Mouse (Mus musculus): Measurements from ENCODE around the gene Csnk2b. TPM values are rescaled to one million over a fixed set of nuclear protein-coding genes. Genes with fewer than 3 reads are reported as not detected.

The Csnk2b gene
- 100 to 1,000 TPM; 152 to 162 TPM for total RNA-seq (2023)

DNA sequence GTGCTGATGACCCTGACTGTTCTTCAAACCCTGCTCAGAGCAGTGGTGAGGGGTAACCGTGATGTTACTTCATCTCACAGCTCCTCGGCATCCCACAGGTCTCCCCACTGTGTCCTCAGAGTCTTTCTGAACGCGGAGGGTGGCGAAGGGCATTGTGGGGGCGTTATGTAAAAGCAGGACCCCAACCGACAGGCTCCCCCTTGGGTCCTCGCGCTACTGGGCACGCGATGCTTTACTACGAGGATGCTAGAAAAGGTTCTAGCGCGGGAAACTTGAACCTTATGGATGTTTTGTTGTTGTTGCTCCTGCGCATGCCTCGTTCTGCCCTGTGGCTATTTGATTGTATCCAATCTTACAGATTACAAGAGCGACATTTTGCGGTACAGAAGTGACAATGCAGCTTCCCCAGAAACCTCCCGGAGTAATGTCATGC lies at the start of gene Csnk2b:
Gene Csnk2b, minus strand, starts transcription at position 183 of the 433 bp plus-strand sequence.

DNA sequence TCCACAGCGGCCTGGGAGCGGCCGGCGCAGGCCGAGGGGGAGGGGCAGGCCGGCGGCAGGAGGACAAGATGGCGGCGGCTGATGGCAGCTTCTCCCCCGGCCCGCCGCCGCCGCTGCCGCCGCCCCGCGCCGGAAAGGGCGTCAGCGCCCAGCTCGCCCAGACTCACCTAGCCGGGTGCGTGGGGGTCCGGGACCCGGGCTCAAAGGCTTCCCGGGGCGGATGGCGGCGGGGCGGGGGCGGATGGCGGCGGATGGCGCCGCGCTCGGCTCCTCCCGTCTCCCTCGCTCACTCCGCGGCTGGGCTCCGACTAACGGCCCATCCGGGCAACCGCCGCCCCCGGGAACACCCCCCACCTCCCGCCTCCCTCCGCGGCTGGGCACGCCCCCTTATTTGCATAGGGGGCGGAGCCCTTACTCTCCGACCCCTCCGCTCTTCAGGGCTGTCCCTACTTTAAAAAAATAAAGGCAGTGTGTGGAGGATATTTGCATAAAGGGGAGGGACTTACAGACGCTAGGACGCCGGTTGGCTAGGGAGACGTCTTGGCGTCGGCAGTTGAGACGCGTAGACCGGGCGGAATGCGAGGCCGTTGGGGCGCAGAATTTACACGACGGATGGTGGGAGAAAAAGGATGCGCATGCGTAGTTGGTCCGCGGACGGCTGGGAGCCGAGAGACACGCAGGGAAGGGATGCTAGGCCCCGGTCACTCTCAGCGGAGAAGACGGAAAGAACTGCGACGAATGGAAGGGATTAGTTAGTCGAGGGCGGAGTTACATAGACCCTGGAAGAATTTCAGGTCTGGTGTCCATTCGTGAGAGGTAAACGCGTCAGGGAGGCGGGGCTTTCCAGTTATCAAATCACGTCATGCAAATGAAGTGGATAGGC lies 43.0 kb upstream of the Csnk2b start, which contains the start of gene Prrc2a:
Gene Prrc2a, minus strand, starts transcription at position 330 of the 883 bp plus-strand sequence.

DNA sequence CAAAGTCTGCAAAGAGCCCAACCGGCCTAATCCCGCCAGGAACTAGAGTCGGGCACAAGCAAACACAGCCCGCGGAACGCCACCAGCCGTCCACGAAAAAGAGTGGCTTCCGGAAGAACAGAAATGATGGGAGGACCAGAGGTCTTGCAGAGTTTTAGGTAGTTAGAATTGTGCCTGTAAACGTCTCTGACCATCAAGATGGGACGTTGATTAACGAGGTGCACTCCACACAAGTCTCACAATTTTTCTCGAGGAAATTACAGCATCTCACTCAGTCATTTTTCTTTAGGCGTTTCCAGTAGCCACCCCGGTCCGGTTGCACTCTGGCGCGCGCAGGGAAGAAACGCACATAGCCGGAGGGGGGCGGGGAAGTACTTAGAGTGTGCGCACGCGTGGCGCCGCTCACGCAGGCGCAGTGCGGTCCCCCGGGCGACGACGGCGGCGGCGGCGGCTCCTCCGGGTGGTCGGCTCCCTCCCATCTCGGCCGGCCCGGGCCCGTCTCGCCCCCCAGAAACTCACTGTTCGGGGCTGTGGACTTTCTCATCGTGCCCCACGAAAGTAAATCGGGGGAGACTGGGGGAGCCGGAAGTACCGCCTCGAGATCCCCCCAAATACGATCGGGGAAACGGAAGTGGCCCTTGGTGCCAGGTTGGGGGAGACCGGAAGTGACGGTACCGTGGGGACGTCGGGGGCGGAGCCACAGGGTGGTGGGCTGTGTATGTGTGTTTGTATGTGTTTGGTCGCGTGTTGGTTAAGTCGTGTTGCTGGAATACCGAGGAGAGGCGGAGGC lies 13.1 kb upstream of the Csnk2b start, which contains the start of gene Bag6:
Gene Bag6, plus strand, starts transcription at position 378 of the 790 bp plus-strand sequence.

DNA sequence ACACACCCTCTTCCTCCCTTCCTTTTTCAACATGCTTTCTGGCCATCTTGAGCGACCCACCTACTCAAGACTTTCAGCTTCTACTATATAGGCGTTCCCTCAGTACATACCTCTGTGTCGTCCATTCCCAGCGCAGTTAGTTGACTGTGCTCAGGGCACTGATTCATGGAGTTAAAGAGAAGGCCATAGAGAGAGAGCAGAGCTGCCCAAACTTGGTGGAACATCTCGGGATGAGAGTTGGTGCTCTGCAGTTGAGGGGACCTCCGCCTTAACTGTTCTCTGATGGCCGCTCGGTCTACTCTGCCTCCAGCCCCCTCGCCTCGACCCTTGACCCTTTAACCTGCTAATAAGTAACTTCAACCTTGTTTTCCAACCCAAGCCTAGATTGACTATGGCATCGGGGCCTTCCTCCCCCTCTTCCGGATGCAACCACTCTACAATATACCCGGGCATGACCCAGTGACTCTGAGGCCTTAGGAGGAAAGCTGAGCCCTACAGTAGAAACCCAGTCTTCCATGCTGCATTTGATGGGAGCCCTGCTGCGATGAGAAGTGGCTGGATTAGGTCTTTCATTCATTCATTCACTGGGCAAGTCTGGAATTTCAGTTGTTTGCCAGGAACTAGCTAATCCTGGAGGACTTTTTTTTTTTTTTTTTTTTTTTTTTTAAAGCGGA lies 9.8 kb upstream of the Csnk2b start, which contains the start of gene Apom:
Gene Apom, minus strand, starts transcription at position 551 of the 674 bp plus-strand sequence.

DNA sequence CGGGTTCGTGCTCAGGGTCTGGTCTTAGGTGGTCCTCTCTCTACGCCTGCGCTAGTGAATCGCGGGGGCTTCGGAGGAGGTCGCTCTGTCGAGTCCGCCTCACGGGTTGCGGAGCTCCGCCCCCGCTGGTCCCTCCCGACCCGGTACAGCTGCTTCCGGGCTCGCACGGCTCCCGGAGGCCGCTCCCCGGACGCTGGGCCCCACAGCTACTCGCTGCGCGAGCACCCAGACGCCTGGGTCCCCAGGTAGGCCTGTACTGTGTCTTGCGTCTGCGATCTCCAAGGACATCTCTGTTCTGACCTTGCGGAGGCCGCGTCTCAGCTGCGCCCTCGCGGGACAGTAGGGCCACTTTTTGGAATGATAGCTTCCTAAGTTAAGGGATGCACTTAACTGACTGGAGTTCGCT lies 4.4 kb upstream of the Csnk2b start, which contains the start of gene D17H6S53E:
Gene D17H6S53E, plus strand, starts transcription at position 168 of the 406 bp plus-strand sequence.

DNA sequence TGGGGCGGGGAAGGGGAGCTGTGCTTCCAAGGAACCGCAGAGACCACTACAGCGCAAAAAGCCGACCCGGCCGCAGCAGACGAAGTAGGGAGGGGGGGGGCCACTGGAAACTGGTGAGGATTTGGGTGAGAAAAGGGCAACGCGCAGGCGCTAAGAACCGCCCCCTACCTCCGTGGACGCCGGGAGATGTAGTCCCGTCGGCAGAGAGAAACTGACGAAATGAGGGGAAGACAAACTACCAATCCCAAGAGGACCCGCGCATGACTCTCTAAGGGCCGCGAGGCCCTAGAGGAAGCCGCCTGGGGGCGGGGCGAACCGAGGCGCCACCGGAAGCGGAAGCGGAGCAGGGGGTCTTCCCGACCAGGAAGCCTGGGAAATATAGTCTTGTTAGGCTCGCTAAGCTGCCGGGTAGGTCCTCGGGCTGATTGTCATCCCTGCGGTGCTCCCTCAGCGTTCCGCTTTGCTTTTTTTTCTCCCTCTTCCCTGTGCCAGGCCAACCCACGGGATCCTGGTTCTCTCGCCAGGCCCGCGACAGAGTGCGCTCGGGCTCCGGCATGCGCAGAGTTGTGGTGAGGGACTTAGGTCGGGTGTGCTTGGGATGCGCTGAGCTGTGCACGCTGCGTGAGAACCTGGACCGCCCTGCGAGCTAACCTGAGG lies 582 bp downstream of the Csnk2b start, which contains the start of gene Gpank1:
Gene Gpank1, plus strand, starts transcription at position 313 of the 657 bp plus-strand sequence.

DNA sequence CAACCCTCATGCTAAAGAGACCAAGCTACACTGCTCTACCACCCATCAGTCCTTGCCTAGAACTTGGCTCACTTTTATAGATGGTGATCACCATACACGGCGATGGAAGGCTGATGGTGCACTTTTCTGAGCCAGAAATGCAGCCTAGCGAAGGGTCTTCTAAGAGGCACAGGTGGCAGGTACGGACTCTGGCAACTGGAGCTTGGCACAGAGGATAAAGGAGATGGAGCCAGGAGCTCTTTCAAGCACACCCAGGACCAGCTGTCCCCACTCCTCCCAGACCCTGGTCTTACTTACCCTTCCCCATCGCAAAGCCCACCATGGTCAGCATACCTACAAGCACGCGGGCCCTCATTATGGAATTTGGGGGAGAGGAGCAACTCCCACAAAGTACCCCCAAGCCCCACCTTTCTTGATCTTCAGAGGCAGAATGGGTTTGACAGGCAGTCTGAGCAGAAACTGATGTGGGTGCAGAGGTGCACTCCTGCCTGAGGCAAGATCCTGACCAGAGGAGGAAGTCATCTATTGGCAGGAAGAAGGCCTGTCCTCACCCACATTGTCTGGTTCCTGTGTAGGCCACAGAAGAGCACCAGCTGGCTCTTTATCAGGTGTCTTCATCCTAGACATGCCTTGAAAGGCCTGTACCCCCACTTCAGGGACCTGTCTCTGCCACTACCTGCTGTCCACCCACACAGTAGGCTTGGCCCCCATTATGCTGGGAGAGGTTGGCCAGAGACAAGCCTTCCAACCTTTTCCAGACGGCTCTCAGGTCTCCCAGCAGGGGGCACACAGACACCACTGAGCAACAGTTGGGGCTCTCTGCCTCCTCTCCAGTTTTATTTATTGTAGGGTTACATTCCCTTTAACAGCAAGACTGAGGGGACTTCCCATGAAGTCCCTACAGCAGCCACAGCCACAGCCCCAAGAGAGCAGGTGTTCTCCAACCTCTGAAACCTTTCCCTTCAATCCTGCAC lies 6.5 kb downstream of the Csnk2b start, which contains the start of gene Ly6g5b:
Gene Ly6g5b, minus strand, starts transcription at position 383 of the 974 bp plus-strand sequence.

DNA sequence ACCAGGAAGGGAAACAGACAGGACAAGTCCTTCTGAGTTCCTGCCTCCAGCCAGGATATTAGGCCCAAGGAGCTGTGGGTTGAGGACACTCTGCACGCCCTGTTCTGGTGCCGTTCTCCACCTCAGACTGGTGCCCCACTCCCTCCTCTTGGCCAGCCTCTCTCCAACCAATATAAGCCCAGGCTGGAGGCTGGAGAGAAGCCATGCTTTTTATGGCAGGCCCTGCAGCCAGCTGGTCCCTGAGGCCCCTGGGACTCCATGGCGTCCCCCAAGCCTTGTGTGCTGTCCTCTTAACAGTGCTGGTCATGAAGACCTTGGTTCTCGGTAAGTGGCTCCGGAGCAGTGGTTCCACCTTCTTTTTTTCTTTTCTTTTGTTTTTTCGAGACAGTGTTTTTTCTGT lies 13.8 kb downstream of the Csnk2b start, which contains the start of gene Ly6g5c:
Gene Ly6g5c, plus strand, starts transcription at position 183 of the 400 bp plus-strand sequence.

DNA sequence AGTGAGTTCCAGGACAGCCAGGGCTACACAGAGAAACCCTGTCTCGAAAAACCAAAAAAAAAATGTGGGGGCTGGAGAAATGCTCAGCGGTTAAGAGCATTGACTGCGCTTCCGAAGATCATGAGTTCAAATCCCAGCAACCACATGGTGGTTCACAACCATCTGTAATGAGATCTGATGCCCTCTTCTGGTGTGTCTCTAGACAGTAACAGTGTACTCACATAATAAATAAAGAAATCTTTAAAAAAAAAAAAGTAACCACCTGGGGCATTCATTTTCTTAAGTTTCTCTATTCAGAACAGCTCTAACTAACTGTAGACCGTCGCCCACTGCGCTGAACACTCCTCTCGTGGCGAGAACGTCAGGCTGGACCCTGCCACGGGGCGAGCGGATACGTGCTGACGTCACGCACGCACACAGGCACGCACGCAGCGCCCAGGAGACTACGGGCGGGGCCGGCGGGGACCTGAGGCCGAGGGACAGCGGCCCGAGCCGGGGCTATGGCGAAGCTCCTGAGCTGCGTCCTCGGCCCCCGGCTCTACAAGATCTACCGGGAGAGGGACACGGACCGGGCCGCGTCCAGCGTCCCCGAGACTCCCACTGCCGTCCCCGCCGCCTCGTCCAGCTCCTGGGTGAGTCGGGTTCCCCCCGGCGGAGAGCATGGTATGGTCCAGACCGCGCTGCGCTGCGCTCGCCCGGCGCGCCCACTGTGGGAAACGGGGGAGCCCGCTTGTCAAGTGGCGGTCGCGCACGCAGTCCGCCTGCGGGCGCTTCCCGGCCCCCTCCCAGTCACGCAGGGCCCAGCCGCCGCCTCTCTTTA lies 32.8 kb downstream of the Csnk2b start, which contains the start of gene Abhd16a:
Gene Abhd16a, plus strand, starts transcription at position 439 of the 820 bp plus-strand sequence.

DNA sequence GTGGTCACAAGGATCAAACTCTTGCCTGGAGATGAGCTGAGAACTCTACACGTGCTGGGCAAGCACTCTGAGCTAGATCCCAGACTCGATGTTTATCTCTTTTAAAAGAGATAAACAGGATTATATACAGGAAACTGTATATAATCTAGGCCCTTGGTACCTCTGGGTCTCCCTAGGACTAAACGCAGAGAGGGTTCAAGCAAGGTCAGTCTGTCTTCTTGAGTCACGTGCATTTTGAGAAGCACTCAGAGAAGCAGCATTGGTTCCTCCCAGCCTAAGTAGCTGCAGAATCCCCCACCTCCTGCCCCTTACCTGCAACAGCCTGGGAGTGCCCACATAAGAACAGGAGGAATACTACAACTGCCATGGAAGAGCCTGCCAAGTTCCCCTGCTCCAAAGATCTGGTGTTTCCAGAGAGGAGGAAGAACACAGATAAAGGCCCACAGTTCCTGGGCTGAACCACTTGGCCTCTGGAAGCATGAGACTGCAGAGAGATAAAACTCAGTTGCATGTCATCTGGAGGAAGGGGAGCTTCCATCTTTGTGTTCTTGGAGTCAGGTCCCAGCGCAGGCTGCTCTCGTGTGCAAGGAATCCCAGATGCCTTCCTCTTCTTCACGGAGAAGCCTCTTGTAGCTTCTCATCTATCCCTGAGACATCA lies 36.5 kb downstream of the Csnk2b start, which contains the start of gene Ly6g6f:
Gene Ly6g6f, minus strand, starts transcription at position 403 of the 658 bp plus-strand sequence.

DNA sequence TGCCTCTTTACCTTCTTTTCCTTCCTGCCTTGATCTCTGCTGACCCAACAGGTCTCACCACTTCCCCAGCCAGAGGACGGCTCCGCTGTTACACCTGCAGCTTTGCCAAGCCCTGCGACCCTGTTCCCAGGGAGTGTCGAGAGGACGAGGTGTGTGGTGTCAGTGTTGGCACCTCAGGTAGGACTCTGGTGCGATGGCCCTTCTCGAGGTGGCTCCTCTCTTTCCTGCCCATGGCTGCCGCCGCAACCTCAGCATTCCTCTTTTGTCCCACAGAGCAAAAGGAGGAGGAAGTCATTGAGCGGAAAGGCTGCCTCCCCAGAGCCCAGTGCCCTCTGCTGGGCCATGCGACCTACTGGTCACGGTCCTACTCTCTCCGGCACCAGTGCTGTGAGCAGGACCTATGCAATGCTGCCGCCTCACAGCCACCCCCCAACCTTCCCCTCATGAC lies 44.0 kb downstream of the Csnk2b start, which contains the start of gene Ly6g6d:
Gene Ly6g6d, minus strand, starts transcription at position 280 of the 448 bp plus-strand sequence.

DNA sequence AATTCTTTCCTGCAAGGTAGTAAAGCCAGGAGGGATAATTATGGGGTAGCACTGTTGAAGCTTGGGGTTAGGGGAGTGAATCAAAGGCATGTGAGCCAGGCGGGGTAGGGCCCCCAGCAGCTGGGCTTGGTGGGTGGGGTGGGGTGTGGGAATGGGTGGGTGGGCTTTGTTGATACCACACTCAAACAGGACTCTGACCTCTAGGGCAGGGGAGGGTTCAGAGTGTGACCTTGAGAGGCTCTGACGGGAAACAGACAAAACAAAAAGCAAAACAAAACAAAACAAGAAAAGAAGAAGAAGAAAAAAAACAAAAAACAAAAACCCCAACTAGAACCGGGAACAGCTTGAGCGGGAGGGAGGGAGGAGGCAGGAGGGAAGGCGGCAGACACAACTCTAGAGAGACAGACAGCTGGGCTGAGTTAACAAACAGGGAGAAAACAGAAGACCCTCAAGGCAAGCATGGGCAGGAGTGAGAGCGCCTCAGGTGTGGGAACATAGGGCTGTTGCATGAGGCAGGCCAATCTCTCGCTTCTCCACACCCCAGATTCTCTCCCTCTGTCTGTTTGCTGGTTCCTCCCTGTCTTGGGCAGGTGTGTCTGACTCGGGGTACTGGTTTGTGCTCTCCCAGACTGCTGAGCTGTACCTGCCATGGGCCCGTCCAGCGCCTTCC lies 45.2 kb downstream of the Csnk2b start, which contains the start of gene Ly6g6e:
Gene Ly6g6e, plus strand, starts transcription at position 396 of the 670 bp plus-strand sequence.

Other genes starting within 250 kb of the Csnk2b start
- gene Zbtb12, start 242.6 kb downstream of the Csnk2b start, total RNA-seq (2023) = 1 to 10 TPM; 4.7 to 5.7 TPM
- gene Gm20547, start 240.0 kb downstream of the Csnk2b start, total RNA-seq (2023) = not detected
- 1 to 10 TPM in 1 of 2 experiments, under 1 TPM in 1; 0.35 to 2.6 TPM for gene C2, start 223.8 kb downstream of the Csnk2b start, total RNA-seq (2023)
- 100 to 1,000 TPM; 127 to 138 TPM for gene Ehmt2, start 223.6 kb downstream of the Csnk2b start, total RNA-seq (2023)
- gene Slc44a4, start 207.6 kb downstream of the Csnk2b start, total RNA-seq (2023) = not detected
- 10 to 100 TPM; 43.5 to 54.2 TPM for gene Neu1, start 190.8 kb downstream of the Csnk2b start, total RNA-seq (2023)
- 10 to 100 TPM; 10.4 to 11.9 TPM for gene Hspa1b, start 162.8 kb downstream of the Csnk2b start, total RNA-seq (2023)
- not detected for gene Gm20481, start 152.1 kb downstream of the Csnk2b start, total RNA-seq (2023)
- gene Hspa1a, start 149.9 kb downstream of the Csnk2b start, total RNA-seq (2023) = 1 to 10 TPM; 3.2 to 3.6 TPM
- gene Hspa1l, start 149.3 kb downstream of the Csnk2b start, total RNA-seq (2023) = not detected
- gene Lsm2, start 140.2 kb downstream of the Csnk2b start, total RNA-seq (2023) = 10 to 100 TPM; 31.7 to 37.8 TPM
- gene Vars, start 121.1 kb downstream of the Csnk2b start, total RNA-seq (2023) = 100 to 1,000 TPM; 113 to 115 TPM
- under 1 TPM; 0.47 to 0.52 TPM for gene Vwa7, start 105.5 kb downstream of the Csnk2b start, total RNA-seq (2023)
- gene Sapcd1, start 94.0 kb downstream of the Csnk2b start, total RNA-seq (2023) = 1 to 10 TPM in 1 of 2 experiments, not detected in 1; 2.3 TPM
- gene Msh5, start 75.3 kb downstream of the Csnk2b start, total RNA-seq (2023) = 1 to 10 TPM; 2.0 to 3.3 TPM
- gene Clic1, start 72.1 kb downstream of the Csnk2b start, total RNA-seq (2023) = 100 to 1,000 TPM; 161 to 180 TPM
- 1 to 10 TPM in 1 of 2 experiments, under 1 TPM in 1; 0.86 to 4.1 TPM for gene Ddah2, start 63.0 kb downstream of the Csnk2b start, total RNA-seq (2023)
- gene Ly6g6c, start 56.7 kb downstream of the Csnk2b start, total RNA-seq (2023) = not detected
- not detected for gene Mpig6b, start 55.9 kb downstream of the Csnk2b start, total RNA-seq (2023)
- gene Ly6g6e, start 45.2 kb downstream of the Csnk2b start, total RNA-seq (2023) = not detected
- gene Ly6g6d, start 44.0 kb downstream of the Csnk2b start, total RNA-seq (2023) = not detected
- not detected for gene Ly6g6f, start 36.4 kb downstream of the Csnk2b start, total RNA-seq (2023)
- gene Abhd16a, start 32.8 kb downstream of the Csnk2b start, total RNA-seq (2023) = 10 to 100 TPM; 73.4 to 81.3 TPM
- not detected for gene Ly6g5c, start 13.8 kb downstream of the Csnk2b start, total RNA-seq (2023)
- gene Ly6g5b, start 6.6 kb downstream of the Csnk2b start, total RNA-seq (2023) = 1 to 10 TPM; 2.7 to 5.4 TPM
- 10 to 100 TPM; 33.5 to 34.9 TPM for gene Gpank1, start 598 bp downstream of the Csnk2b start, total RNA-seq (2023)
- 10 to 100 TPM; 26.0 to 26.8 TPM for gene D17H6S53E, start 4.3 kb upstream of the Csnk2b start, total RNA-seq (2023)
- gene Apom, start 10.0 kb upstream of the Csnk2b start, total RNA-seq (2023) = 1 to 10 TPM in 1 of 2 experiments, under 1 TPM in 1; 0.55 to 1.7 TPM
- 100 to 1,000 TPM; 403 to 408 TPM for gene Bag6, start 13.1 kb upstream of the Csnk2b start, total RNA-seq (2023)
- gene Prrc2a, start 42.8 kb upstream of the Csnk2b start, total RNA-seq (2023) = 100 to 1,000 TPM; 299 to 313 TPM
- 1 to 10 TPM; 1.2 to 2.0 TPM for gene Aif1, start 54.0 kb upstream of the Csnk2b start, total RNA-seq (2023)
- gene Lst1, start 66.4 kb upstream of the Csnk2b start, total RNA-seq (2023) = 1 to 10 TPM; 4.5 to 8.7 TPM
- gene Ltb, start 72.4 kb upstream of the Csnk2b start, total RNA-seq (2023) = 100 to 1,000 TPM; 598 to 633 TPM
- gene Tnf, start 80.0 kb upstream of the Csnk2b start, total RNA-seq (2023) = 10 to 100 TPM; 17.7 to 18.6 TPM
- 10 to 100 TPM; 14.1 to 17.3 TPM for gene Lta, start 83.3 kb upstream of the Csnk2b start, total RNA-seq (2023)
- gene Gm16181, start 98.8 kb upstream of the Csnk2b start, total RNA-seq (2023) = not detected
- gene Atp6v1g2, start 111.6 kb upstream of the Csnk2b start, total RNA-seq (2023) = 1 to 10 TPM; 2.8 to 3.1 TPM
- gene Nfkbil1, start 113.7 kb upstream of the Csnk2b start, total RNA-seq (2023) = 10 to 100 TPM; 15.8 to 16.0 TPM
- 100 to 1,000 TPM; 432 to 439 TPM for gene Ddx39b, start 119.7 kb upstream of the Csnk2b start, total RNA-seq (2023)
- gene H2-D1, start 140.7 kb upstream of the Csnk2b start, total RNA-seq (2023) = 1,000 to 10,000 TPM; 2,662 to 2,726 TPM
- gene H2-Q1, start 198.4 kb upstream of the Csnk2b start, total RNA-seq (2023) = 10 to 100 TPM; 17.9 to 23.8 TPM
- gene H2-Q2, start 220.2 kb upstream of the Csnk2b start, total RNA-seq (2023) = 10 to 100 TPM; 13.7 to 17.0 TPM